Mouse (Mus musculus): ENCODE data around the gene Olfr812.

DNA sequence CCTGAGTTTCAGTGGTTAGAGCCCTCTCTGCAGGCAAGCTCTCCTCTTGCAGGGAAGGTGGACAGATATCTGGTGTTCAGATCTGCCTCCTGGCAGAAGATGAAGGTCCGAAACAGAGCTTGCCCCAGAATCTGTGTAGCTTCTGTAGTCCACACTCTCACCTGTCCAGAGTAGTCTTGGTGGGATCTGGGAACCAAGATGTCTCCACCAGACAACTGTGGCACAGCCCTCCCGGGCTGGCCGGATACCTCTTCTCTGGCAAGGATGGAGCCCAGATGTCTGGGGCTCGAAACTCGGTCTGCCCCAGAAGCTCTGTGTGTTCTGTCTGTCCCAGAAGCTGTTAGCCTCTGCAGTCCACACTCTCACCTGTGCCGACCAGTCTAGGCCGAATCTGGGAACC, 40.0 kb upstream of the Olfr812 start:
- TF ChIP-seq POLR2A (IDR thresholded peaks at IDR 0.05; ENCODE audit: borderline replicate concordance, control insufficient read depth, low read depth, low read length) (no peak), CTCF (IDR thresholded peaks at IDR 0.05; ENCODE audit: control insufficient read depth, insufficient read depth, low read length) (no peak)

Data from bone marrow, adult 2 months (tissue).